Mouse (Mus musculus): ENCODE results near the gene Smurf2.

Smurf2 gene

GRCm38 (mm10) chr11:106907253-106907652, 13.3 kb downstream of the Smurf2 start:
- no peak for DNase-seq (ENCODE audit: low spot score in 2 of 2)

DNA sequence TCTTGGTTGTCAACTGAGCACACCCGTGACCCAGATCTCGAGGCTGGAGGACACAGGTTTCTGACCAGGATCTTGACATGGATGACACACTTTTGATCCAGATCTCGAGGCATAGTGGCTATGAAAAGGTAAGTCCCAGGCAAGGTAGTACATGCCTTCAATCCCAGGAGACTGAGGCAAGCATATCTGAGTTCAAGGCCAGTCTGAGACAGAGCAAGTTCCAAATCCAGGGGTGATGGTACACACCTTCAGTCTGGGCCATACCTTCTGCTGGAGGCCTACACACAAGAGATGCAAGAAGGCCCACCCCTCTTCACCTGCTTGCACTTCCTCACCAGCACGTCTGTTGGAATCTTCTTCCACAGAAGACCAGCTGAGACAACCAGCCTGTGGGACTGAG, 14.8 kb downstream of the Smurf2 start:
- no peak for DNase-seq (ENCODE audit: low spot score in 2 of 2)

- DNase-seq (ENCODE audit: low spot score in 2 of 2), result no peak
These were observed 20.7 kb downstream of the Smurf2 start for GRCm38 (mm10) chr11:106899804-106900203.

DNA sequence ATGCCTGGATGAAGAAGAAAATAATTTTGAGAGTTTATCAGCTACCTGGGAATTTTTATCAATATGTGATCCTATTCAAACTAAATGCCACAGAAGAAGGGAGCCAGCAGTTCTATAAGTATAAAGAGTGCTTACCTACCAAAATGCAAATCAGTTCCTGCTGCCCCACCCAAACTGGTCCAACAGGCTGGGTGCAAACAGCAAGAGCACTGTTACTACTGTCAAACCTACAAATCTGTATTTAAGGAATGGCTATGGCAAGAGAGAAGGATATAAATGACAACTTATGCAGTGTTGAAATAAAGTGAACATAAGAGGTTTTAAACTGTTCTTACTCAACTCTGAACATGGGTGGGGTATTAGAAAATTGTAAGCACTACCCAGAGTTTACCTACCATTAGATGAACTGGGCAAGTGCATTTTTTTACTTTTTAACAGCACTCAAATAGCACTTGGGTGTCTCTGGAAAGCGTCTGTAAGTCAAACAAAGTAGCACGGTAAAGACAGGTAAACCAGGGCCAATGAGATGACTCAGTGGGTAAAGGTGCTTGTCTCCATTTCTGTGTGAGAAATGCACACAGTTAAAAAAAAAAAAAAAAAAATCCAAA, 23.9 kb downstream of the Smurf2 start:
- DNase-seq (ENCODE audit: low spot score in 2 of 2), result no peak

GRCm38 (mm10) chr11:106883656-106884055, 36.9 kb downstream of the Smurf2 start:
- DNase-seq (ENCODE audit: low spot score in 2 of 2), result no peak

DNA sequence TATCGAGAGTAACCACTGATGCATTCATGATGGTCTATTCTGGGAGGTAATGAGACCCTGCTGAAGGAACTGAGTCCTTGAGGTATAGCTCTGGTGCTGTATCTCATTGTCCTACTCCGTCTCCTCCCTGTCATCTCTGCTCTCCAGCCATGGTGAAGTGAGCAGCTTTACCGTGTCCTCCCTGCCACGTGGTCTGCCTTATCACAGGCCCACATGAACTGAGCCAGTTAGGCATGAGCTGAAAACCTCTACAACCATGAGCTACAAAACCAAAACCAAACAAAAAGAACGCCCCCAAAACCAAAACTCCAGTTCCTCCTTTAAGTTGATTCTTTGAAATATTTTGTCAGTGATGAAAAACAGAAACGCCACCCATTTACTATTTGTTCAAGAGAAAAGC, 47.9 kb downstream of the Smurf2 start:
- DNase-seq (ENCODE audit: low spot score in 2 of 2), result no peak

DNA sequence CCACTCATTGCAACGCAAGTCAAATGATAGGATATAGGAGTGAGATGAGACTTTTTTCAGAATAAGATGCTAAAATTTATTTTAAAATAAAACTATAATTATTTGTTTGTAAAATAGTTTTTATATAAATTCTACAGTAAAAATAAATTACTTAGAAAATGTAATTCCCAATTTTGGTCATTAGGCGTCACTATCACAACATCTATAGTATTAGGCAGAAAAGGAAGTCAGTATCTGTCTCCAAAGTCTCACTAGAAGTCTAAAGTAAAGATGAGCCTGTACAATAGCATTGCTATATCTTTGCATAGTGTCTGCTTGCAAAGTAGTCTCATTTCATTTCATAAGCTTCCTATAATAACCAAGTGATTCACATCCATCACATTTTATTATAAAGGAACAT, 69.1 kb downstream of the Smurf2 start:
- no peak for DNase-seq (ENCODE audit: low spot score in 2 of 2)

- DNase-seq (ENCODE audit: low spot score in 2 of 2), result no peak
These were observed 78.5 kb downstream of the Smurf2 start for GRCm38 (mm10) chr11:106842002-106842401.

GRCm38 (mm10) chr11:106828079-106828478, 92.4 kb downstream of the Smurf2 start:
- DNase-seq (ENCODE audit: low spot score in 2 of 2), result no peak

DNA sequence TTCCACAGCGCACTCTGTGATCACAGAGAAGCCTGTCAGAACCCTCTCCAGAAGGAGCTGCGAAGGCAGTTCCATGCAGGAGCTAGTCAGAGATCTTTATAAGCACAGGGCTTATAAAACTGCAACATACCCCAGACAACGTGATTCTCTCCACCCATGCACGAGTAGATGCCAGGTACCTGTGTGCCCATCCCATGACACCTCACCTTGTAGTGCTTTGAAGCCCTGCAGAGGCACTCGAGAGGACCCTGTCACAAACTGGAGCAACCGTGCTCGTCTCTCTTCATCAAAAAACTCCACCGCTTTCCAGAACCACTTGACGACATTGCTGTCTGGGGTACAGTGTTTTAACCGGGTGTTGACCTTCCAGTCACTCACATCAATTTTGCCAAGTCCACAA, 96.1 kb downstream of the Smurf2 start:
- no peak for DNase-seq (ENCODE audit: low spot score in 2 of 2)

GRCm38 (mm10) chr11:106823741-106824140, 96.8 kb downstream of the Smurf2 start:
- no peak for DNase-seq (ENCODE audit: low spot score in 2 of 2)

- DNase-seq (ENCODE audit: low spot score in 2 of 2), result no peak
These were observed 97.6 kb downstream of the Smurf2 start for GRCm38 (mm10) chr11:106822911-106823310.

DNA sequence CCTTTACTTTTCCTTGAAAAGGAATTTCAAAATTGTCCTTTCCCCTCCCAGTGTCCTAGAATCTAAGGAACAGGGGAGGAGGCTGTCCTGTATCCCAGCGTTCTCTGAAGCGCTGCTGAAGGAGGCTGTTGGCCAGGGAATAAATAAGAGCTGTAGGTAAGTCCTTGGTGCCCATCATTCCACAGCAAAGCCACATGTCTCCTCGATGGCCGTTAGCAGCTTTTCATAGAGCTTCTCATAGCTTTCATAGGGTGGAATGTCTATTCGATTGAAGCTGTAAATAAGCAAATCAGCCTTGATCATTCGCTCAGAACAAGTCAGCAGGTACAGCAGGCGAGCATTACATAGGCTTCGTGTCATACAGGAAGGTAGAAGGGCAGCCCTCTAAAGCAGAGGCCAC, 98.0 kb downstream of the Smurf2 start:
- no peak for DNase-seq (ENCODE audit: low spot score in 2 of 2)

- DNase-seq (ENCODE audit: low spot score in 2 of 2), result no peak
These were observed 99.1 kb downstream of the Smurf2 start for GRCm38 (mm10) chr11:106821397-106821796.

- DNase-seq (ENCODE audit: low spot score in 2 of 2), result peak; percentile 47 to 60
These were observed 99.5 kb downstream of the Smurf2 start for GRCm38 (mm10) chr11:106820972-106821371.

- no peak for DNase-seq (ENCODE audit: low spot score in 2 of 2)
These were observed 100.3 kb downstream of the Smurf2 start for GRCm38 (mm10) chr11:106820252-106820651.

GRCm38 (mm10) chr11:106819595-106819994, 100.9 kb downstream of the Smurf2 start:
- no peak for DNase-seq (ENCODE audit: low spot score in 2 of 2)

DNA sequence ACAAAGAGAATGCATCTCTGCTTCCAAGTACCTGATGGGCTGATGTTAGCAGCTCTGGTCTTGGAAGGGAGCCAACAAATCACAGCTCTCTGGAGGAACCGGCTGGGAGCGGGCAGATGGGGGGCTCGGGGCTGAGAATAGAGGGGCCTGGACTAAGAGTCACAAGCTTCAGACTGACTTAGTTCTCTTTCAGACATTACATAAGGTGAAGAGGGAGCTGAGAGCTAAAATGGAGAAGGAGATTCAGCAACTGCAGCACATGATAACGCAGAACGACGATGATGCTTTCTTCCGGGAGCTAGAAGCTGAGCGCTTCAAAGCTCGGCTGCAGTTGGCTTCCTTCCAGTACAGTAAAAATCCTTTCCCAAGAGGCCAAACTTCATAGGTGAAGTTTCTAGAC, 102.2 kb downstream of the Smurf2 start:
- no peak for DNase-seq (ENCODE audit: low spot score in 2 of 2)

GRCm38 (mm10) chr11:106817808-106818207, 102.7 kb downstream of the Smurf2 start:
- DNase-seq (ENCODE audit: low spot score in 2 of 2), result no peak

DNA sequence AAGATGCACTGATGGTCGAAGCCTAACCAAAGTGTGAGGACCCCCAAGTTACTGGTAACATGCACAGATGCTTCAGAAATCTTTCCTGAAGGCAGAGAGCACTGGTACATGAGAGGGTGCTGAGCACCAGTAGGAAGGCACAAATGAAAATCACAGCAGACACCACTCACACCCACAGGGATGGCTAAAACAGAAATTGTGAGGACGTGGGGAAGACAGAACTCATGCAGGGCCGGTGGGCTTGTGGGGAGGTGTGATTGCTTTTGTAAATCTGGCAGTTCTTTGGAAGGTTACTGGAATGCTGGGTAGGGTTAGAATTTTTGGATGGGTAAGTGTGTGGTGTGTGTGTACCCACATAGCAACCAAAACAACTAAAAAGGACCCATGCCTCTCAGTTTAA, 103.4 kb downstream of the Smurf2 start:
- DNase-seq (ENCODE audit: low spot score in 2 of 2), result no peak

DNA sequence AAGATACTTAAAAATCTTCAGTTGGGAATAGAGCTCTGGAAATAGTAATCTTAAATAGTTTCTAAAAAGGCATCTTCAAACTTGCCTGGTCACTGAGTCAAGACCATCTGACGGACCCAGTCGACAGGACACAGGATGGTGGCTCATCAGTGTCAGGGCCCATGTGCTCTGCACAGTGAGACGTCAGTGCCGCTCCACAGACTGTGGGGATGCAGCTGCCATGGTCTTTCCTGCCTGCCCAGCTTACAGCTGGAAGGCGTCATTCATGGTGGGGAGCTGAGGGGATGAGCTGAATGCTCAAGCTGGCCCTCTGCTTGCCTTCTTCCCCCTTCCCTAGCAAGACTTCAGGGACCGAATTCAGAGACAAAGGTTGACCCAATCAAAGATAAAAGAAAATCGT, 104.2 kb downstream of the Smurf2 start:
- no peak for DNase-seq (ENCODE audit: low spot score in 2 of 2)

- DNase-seq (ENCODE audit: low spot score in 2 of 2), result no peak
These were observed 104.8 kb downstream of the Smurf2 start for GRCm38 (mm10) chr11:106815761-106816160.

DNA sequence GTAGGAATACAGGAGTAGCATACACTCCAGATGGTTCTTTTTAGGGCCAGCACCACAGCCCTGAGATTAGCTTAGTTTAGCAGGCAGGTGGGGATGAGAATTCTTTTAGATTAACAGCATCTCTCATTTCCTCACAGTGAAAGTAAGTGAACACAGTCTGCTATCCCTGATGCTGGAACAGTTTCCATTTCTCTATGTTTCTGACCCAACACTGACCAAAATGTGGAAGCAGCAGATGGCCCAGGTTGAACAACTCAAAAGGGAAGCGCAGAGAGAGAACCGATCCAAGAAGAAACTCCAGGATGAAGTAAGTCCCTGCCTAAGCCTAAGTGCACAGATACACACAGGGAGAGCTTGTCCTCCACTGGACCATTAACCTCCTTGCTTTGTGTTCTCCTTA, 105.2 kb downstream of the Smurf2 start:
- DNase-seq (ENCODE audit: low spot score in 2 of 2), result no peak

DNA sequence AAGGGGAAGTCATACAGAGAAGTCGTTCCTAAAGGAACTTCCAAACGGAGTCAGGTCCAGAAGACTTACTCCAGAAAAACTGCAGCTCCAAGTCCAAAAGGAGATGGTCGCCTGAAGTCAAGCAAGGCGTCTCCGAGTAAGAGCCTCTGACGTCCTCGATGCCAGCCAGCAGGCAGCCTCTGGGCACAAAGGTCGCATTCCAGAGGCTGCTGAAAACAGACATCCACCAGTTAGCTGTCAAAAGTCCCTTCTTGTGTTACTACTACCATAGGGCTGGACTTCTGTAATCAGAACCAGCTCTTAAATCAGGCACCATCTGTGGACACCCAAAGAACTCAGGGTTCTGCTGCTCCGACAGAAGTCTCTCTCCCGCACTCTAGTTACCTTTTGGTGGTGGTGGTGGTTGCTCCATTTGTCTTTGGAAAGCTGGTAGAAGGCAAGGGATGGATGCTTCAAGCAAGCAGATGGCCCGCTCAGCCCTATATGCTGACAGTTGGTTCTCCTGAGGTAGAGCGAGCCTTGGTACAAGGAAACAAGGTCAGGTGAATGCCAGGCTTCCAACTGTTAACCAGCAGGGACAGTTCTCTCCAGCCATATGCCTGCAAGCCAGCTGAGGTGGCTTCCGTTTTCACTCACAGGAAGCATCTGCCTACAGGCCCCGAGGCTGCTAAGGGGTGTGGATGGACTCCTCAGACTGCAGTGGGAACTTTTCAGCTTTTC, 105.8 kb downstream of the Smurf2 start:
- DNase-seq (ENCODE audit: low spot score in 2 of 2), result no peak
